Mouse (Mus musculus) cortical plate, adult 2 months (tissue): ENCODE measurements around the gene Fgf15.

Source experiments
- CTCF ChIP-seq: fragments of 200-500 bp; IDR thresholded peaks from 2 replicates; pipeline ENCODE4 v1.5.1; 2011; ENCODE audit warnings: mild to moderate bottlenecking, control low read depth, low read length; ENCODE audit not compliant: insufficient read depth; ENCODE audit errors: extremely low read depth
- POLR2A ChIP-seq: fragments of 200-500 bp; IDR thresholded peaks from 2 replicates; pipeline ENCODE4 v1.6.1; 2011; ENCODE audit warnings: mild to moderate bottlenecking, low read length, control low read depth; ENCODE audit not compliant: insufficient read depth; ENCODE audit errors: extremely low read depth

- TF ChIP-seq CTCF (no peak), POLR2A (no peak)
Observed at GRCm38 (mm10) chr7:144847067-144847466, 49.3 kb upstream of the Fgf15 start, which contains the start of gene Fgf4.
